Mouse (Mus musculus): ENCODE data around the gene Dock8. TPM values are rescaled to one million over a fixed set of nuclear protein-coding genes. Genes with fewer than 3 reads are reported as not detected.

Dock8 gene
- polyA plus RNA-seq, 1 experiment = 18.0 TPM

DNA sequence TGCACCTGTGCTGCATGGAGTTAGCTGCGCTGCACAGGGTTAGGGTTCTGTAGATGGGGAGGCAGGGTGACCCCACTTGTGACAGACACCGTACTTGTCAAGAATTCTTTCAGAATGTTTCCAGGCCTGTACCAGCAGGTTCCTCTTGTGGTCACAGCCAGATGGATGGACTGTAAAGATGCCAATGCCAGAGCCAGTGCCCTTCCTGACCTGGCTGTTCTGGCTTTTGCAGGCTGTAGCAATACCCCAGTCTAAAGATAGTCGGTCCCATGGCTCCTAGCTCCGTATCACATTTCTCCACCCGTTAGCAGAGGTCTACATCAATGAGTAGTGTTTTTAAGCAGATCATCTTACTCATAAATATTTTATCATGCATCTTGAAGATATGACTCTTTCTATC is 124.1 kb downstream of the Dock8 start:
- no peak overlapping the region for H3K4me3 ChIP-seq (replicated peaks)
- TF ChIP-seq GATA1 (IDR thresholded peaks at IDR 0.05; ENCODE audit: borderline replicate concordance, low read length) (no peak), FLI1 (IDR thresholded peaks at IDR 0.05; ENCODE audit: low read length) (no peak)
- H3K4me1 ChIP-seq = peaks cover 23% of the 10 kb centered on the region
- H3K27me3 ChIP-seq (replicated peaks) = no peaks in the 10 kb centered on the region
- H3K36me3 ChIP-seq (replicated peaks; ENCODE audit: low read length) = peaks cover 94% of the 10 kb centered on the region
- H3K9me3 ChIP-seq = no peaks in the 10 kb centered on the region

DNA sequence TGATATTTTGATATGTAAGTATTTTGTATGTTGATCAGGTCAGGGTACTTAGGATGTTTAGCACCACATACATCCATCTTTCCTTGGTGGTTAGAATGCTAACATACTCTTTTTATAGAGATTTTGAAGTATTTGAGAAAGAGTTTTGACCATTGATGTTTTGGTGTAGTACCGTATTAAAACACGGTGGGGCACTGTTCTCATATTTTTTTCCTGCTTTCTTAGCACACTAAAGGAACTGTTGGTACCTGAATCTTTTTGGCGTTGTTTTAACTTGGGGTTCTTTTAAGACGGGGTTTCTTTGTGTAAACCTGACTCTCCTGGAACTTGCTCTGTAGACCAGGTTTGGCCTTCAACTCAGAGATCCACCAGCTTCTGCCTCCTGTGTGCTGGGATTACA is 133.0 kb downstream of the Dock8 start:
- Histone ChIP-seq H3K36me3 (replicated peaks; ENCODE audit: low read length) (peaks cover 93% of the 10 kb centered on the region), H3K4me1 (peaks cover 21% of the 10 kb centered on the region), H3K9me3 (no peaks in the 10 kb centered on the region)

DNA sequence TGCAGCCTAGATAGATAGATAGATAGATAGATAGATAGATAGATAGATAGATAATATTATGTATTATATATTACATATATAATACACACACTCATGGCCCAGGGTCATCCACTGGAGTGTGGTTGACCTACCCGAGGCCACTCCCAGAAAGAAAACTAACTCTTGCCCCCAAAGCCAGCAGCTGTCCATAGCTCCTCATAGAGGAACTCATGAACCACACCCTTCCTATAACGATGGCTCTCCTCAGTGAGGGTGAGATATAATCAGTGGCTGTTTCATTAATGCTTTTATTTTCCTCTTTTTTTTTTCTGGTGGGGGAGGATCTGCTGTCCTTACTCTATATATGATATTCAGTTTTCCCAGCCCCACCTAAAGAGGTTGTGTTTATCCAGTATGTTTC is 134.6 kb downstream of the Dock8 start:
- Histone ChIP-seq H3K27me3 (replicated peaks) (no peaks in the 10 kb centered on the region), H3K36me3 (replicated peaks; ENCODE audit: low read length) (peaks cover 95% of the 10 kb centered on the region), H3K4me1 (peaks cover 36% of the 10 kb centered on the region), H3K9me3 (no peaks in the 10 kb centered on the region), H3K4me3 (replicated peaks) (no peak overlapping the region)
- no peak for TF ChIP-seq FLI1 (IDR thresholded peaks at IDR 0.05; ENCODE audit: low read length)
- TF ChIP-seq GATA1 (IDR thresholded peaks at IDR 0.05; ENCODE audit: borderline replicate concordance, low read length) = no peak

More for the DNA sequence above, 133.0 kb downstream of the Dock8 start:
- no peak for TF ChIP-seq GATA1 (IDR thresholded peaks at IDR 0.05; ENCODE audit: borderline replicate concordance, low read length)
- TF ChIP-seq FLI1 (IDR thresholded peaks at IDR 0.05; ENCODE audit: low read length) = no peak
- H3K27me3 ChIP-seq (replicated peaks) = no peaks in the 10 kb centered on the region
- H3K4me3 ChIP-seq (replicated peaks) = no peak overlapping the region

DNA sequence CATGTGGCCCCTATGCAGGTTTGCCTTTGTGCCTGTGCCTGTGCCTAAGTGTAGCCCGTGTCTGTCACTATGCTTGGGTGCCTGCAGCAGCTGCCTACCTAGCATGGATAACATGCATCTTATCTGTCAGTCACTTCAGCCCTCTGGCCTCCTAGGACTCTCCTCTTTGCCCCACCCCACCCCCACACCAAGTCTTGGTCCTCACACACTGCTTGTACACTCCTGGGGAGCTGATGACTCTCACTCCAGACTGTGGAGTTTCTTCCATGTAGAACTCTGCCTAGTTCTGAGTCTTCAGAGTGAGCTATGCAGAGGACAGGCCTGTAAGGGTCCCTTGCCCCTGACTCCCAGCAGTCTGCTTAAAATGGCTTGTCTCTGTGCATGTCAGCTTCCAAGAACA is 136.8 kb downstream of the Dock8 start:
- no peaks in the 10 kb centered on the region for H3K27me3 ChIP-seq (replicated peaks)
- H3K4me1 ChIP-seq = peaks cover 36% of the 10 kb centered on the region
- no peak for TF ChIP-seq GATA1 (IDR thresholded peaks at IDR 0.05; ENCODE audit: borderline replicate concordance, low read length)
- no peak for TF ChIP-seq FLI1 (IDR thresholded peaks at IDR 0.05; ENCODE audit: low read length)
- H3K9me3 ChIP-seq = no peaks in the 10 kb centered on the region
- peaks cover 98% of the 10 kb centered on the region for H3K36me3 ChIP-seq (replicated peaks; ENCODE audit: low read length)
- H3K4me3 ChIP-seq (replicated peaks) = peak overlapping the region; percentile 40

DNA sequence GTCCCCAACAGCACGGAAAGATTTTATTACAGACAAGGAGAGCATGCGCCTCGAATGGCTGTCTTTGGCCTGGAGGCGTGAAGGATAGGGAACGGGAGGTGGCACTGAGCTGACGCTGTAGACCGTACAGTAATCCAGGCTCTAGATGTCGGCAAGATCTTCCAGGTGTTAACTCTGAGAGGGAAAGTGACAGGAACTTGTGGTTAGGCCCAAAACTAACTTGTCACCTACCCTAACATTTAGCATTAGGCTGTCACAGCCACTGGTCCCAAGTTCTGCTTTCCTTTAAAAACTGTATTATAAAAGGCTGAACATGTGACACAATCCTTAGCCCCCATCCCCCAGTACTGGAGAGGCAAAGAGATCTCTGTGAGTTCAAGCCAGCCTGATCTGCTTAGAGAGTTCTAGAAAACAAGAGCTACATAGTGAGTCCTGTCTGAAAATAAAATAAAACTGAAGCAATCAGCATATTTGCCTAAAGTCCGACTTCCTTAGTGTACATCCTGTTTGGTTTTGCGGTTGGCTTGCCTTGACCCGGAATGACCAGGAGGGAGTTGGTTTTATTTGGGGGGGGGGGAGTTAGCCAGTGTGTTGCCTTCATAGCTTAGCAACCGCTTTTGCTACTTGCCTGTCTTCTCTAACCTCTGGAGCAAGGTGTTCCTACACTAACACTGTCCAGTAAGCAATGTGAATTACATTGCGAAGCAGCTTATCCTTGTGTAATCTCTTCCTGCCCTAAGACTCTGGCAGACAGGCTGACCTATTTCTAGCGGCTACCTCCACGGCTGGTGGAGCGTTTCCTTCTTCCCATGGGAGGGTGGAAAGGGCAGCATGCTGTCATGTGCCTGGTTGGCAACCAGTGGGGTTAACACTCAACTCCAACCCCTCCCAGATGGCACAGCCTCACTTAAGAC is 138.8 kb downstream of the Dock8 start:
- Histone ChIP-seq H3K27me3 (replicated peaks) (no peaks in the 10 kb centered on the region), H3K9me3 (no peaks in the 10 kb centered on the region), H3K4me1 (peaks cover 36% of the 10 kb centered on the region), H3K36me3 (replicated peaks; ENCODE audit: low read length) (peaks cover 100% of the 10 kb centered on the region), H3K4me3 (replicated peaks) (peak overlapping the region; percentile 64)
- no peak for TF ChIP-seq FLI1 (IDR thresholded peaks at IDR 0.05; ENCODE audit: low read length)
- TF ChIP-seq GATA1 (IDR thresholded peaks at IDR 0.05; ENCODE audit: borderline replicate concordance, low read length) = no peak

DNA sequence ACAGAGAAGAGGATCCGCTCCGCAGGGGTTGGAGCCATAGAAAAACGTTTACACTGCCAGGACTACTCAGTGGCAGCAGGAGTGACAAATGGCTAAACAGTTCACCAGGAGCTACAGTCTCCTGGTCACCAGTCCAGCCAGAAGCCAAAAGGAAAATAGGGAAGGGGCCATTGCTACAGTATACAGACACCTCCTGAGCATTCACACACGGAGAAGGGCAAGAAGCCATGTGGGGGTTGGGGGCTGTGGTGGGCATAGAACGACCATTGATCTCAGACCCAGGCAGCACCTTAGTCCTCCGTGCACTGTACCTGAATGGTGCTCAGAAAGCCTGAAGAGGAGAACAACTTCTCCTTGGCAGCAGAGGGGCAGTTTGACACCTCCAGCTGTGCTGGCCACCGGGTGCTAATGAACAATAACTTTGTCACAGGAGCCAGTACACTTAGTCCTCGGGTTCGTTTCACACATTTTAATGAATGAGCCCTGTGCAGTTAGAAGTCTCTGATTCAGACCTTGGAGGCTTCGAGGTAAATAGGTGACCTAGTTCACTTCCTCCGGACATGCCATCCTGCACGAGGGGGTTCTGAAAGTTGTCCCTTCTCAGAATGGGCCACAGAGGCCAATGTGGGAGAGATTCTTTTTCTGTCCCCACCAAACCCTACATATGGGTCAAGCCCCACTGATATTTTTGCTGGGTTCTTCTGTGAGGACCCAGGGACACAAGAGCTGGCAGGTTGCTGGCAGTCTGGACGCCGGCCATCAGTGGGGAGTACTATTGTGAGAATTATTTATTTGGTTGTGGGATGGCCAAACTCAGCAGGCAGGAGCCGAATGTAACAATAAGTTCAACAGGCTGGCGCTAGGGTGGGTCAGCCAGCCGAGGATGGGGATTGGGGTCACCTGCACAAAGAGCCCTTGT is 145.0 kb downstream of the Dock8 start:
- H3K9me3 ChIP-seq = no peaks in the 10 kb centered on the region
- TF ChIP-seq FLI1 (IDR thresholded peaks at IDR 0.05; ENCODE audit: low read length) (no peak), GATA1 (IDR thresholded peaks at IDR 0.05; ENCODE audit: borderline replicate concordance, low read length) (no peak)
- no peak overlapping the region for H3K4me3 ChIP-seq (replicated peaks)
- no peaks in the 10 kb centered on the region for H3K4me1 ChIP-seq
- no peaks in the 10 kb centered on the region for H3K27me3 ChIP-seq (replicated peaks)
- H3K36me3 ChIP-seq (replicated peaks; ENCODE audit: low read length) = peaks cover 92% of the 10 kb centered on the region

DNA sequence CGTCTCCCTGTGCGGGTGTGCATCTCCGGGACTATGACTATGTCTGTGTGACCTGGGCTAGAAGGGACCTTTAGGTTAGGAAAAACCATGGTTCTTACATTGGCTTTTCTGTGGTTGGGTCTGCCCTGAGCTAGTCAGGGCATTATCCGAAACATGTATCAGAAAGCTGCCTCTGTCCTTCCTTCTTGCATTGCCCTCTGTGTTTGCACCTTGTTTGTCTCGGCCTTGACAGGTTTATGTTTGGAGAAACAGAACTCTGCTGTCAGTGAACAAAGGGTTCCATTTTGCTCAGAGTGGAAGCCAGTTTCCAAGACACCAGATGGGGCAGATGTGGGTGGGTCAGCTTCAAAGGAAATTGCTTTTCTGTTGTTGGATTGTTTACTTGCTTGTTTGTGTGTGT is 145.8 kb downstream of the Dock8 start:
- H3K27me3 ChIP-seq (replicated peaks) = no peaks in the 10 kb centered on the region
- H3K9me3 ChIP-seq = no peaks in the 10 kb centered on the region
- peaks cover 92% of the 10 kb centered on the region for H3K36me3 ChIP-seq (replicated peaks; ENCODE audit: low read length)

DNA sequence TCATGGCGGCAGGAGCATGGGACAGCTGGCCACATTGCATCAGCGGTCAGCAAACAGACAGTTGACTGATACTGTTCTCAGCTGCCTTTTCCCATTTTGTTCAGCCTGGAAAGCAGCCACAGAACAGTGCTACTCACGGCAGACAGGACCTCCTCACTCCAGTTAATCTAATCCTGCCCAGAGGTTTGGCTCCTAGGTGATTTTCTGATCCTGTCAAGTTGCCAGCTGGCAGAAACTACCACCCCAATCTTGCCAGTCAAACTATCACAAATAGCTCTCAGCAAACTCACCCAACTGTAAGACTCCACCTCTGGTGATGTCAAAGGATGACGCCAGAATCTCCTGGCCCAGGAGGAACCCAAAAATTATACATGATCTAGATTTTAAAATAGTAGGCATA is 146.8 kb downstream of the Dock8 start:
- no peaks in the 10 kb centered on the region for H3K9me3 ChIP-seq

More for the DNA sequence above, 145.8 kb downstream of the Dock8 start:
- H3K4me3 ChIP-seq (replicated peaks) = no peak overlapping the region
- H3K4me1 ChIP-seq = no peaks in the 10 kb centered on the region
- no peak for TF ChIP-seq GATA1 (IDR thresholded peaks at IDR 0.05; ENCODE audit: borderline replicate concordance, low read length)
- no peak for TF ChIP-seq FLI1 (IDR thresholded peaks at IDR 0.05; ENCODE audit: low read length)

DNA sequence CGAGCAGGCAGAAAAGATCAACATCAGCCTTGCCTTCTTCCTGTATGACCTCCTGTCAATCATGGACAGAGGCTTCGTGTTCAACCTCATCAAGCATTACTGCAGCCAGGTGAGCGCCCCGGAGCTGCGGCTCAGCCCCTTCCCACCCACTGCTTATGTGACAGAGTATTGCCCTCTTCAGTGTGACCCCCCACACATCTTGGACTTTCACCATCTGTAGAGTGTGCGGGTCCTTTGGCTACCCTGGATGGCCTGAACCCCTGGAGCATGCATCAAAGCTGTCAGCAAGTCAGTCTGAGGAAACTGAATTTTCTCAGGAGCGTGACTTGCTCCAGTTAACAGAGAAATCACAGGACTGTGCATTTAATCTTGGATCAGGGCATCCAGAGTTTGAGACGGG is 150.5 kb downstream of the Dock8 start:
- Histone ChIP-seq H3K27me3 (replicated peaks) (no peaks in the 10 kb centered on the region), H3K9me3 (no peaks in the 10 kb centered on the region), H3K36me3 (replicated peaks; ENCODE audit: low read length) (peaks cover 84% of the 10 kb centered on the region), H3K4me1 (no peaks in the 10 kb centered on the region), H3K4me3 (replicated peaks) (no peak overlapping the region)
- TF ChIP-seq GATA1 (IDR thresholded peaks at IDR 0.05; ENCODE audit: borderline replicate concordance, low read length) (no peak), FLI1 (IDR thresholded peaks at IDR 0.05; ENCODE audit: low read length) (no peak)

More for the DNA sequence above, 146.8 kb downstream of the Dock8 start:
- no peaks in the 10 kb centered on the region for H3K4me1 ChIP-seq
- H3K27me3 ChIP-seq (replicated peaks) = no peaks in the 10 kb centered on the region
- TF ChIP-seq FLI1 (IDR thresholded peaks at IDR 0.05; ENCODE audit: low read length) (no peak), GATA1 (IDR thresholded peaks at IDR 0.05; ENCODE audit: borderline replicate concordance, low read length) (no peak)
- peaks cover 92% of the 10 kb centered on the region for H3K36me3 ChIP-seq (replicated peaks; ENCODE audit: low read length)
- no peak overlapping the region for H3K4me3 ChIP-seq (replicated peaks)

Data from megakaryocyte, embryonic 14.5 days (primary cell).